Mouse (Mus musculus): ENCODE measurements around the gene Zfp668.
A peak's percentile ranks its signal among the peaks of the same experiment; 100 is the strongest.
"Not testable (repeated sequence)": the region's sequence is repeated elsewhere in the genome, so short reads cannot be mapped to it uniquely, and the experiment has no call there.

Zfp668 gene

GRCm38 (mm10) chr7:127841340-127842000 lies 35.2 kb downstream of the Zfp668 start:
- DNase-seq (ENCODE audit: low spot score in 2 of 2), result peak; percentile 93 to 95

GRCm38 (mm10) chr7:127840886-127841285 lies 35.7 kb downstream of the Zfp668 start:
- DNase-seq (ENCODE audit: low spot score in 2 of 2), result no peak

- not testable (repeated sequence) for DNase-seq (ENCODE audit: low spot score in 2 of 2)
Measured at GRCm38 (mm10) chr7:127840031-127840430, 36.6 kb downstream of the Zfp668 start.

GRCm38 (mm10) chr7:127837878-127838277 lies 38.8 kb downstream of the Zfp668 start:
- not testable (repeated sequence) for DNase-seq (ENCODE audit: low spot score in 2 of 2)

- no peak for DNase-seq (ENCODE audit: low spot score in 2 of 2)
Measured at GRCm38 (mm10) chr7:127837473-127837872, 39.2 kb downstream of the Zfp668 start.

- no peak for DNase-seq (ENCODE audit: low spot score in 2 of 2)
Measured at GRCm38 (mm10) chr7:127835550-127835949, 41.1 kb downstream of the Zfp668 start.

- DNase-seq (ENCODE audit: low spot score in 2 of 2), result no peak
Measured at GRCm38 (mm10) chr7:127824176-127824871, 52.3 kb downstream of the Zfp668 start, which contains the start of the genes Stx4a and Stx1b. TSS of gene Stx4a (plus strand) at chr7:127824294. TSS of gene Stx1b (minus strand) at chr7:127824549.

- no peak for DNase-seq (ENCODE audit: low spot score in 2 of 2)
Measured at GRCm38 (mm10) chr7:127823236-127824171, 53.1 kb downstream of the Zfp668 start.

GRCm38 (mm10) chr7:127822494-127822893 lies 54.1 kb downstream of the Zfp668 start:
- DNase-seq (ENCODE audit: low spot score in 2 of 2), result no peak

- DNase-seq (ENCODE audit: low spot score in 2 of 2), result no peak
Measured at GRCm38 (mm10) chr7:127820836-127821509, 55.7 kb downstream of the Zfp668 start.

- no peak for DNase-seq (ENCODE audit: low spot score in 2 of 2)
Measured at GRCm38 (mm10) chr7:127817776-127818175, 58.9 kb downstream of the Zfp668 start.

GRCm38 (mm10) chr7:127817053-127817452 lies 59.6 kb downstream of the Zfp668 start:
- no peak for DNase-seq (ENCODE audit: low spot score in 2 of 2)

GRCm38 (mm10) chr7:127815954-127816821 lies 60.4 kb downstream of the Zfp668 start:
- DNase-seq (ENCODE audit: low spot score in 2 of 2), result peak; percentile 63

- DNase-seq (ENCODE audit: low spot score in 2 of 2), result no peak
Measured at GRCm38 (mm10) chr7:127815116-127815665, 61.4 kb downstream of the Zfp668 start.

- peak; percentile 78 to 90 for DNase-seq (ENCODE audit: low spot score in 2 of 2)
Measured at GRCm38 (mm10) chr7:127814241-127814921, 62.2 kb downstream of the Zfp668 start.

GRCm38 (mm10) chr7:127813821-127814220 lies 62.8 kb downstream of the Zfp668 start:
- peak; percentile 44 to 67 for DNase-seq (ENCODE audit: low spot score in 2 of 2)

All from heart, adult 9 months (tissue).